Mouse (Mus musculus): ENCODE results near the gene Arfgef3. TPM values are rescaled to one million over a fixed set of nuclear protein-coding genes. Genes with fewer than 3 reads are reported as not detected.

Gene Arfgef3
- total and polyA plus RNA-seq, 2 experiments from 2014 or later, result 0.14 to 1.5 TPM

GRCm38 (mm10) chr10:18549321-18550216 lies 194.2 kb downstream of the Arfgef3 start:
- no peak overlapping the region for H3K9ac ChIP-seq (replicated peaks; ENCODE audit: low read depth, low read length)
- no peak overlapping the region for H3K27ac ChIP-seq (ENCODE audit: low read depth)
- 16% methylated on average over 35 of the region's 35 CpGs for WGBS
- peak overlapping the region; percentile 68 for H3K4me2 ChIP-seq (ENCODE audit: low read depth, low read length)
- no peaks in the 10 kb centered on the region for H3K27me3 ChIP-seq (ENCODE audit: control insufficient read depth, insufficient read depth, low read length)
- H3K36me3 ChIP-seq (replicated peaks; ENCODE audit: control insufficient read depth, insufficient read depth, low read length), result no peaks in the 10 kb centered on the region
- ATAC-seq (ENCODE audit: insufficient read depth, low read depth) (no peak), DNase-seq (ENCODE audit: low spot score) (no peak)
- no peaks in the 10 kb centered on the region for H3K9me3 ChIP-seq (replicated peaks; ENCODE audit: control insufficient read depth, low read length)
- 0 out of 2 replicates have a peak, but pooled peaks cover 8% of the 10 kb centered on the region for H3K4me1 ChIP-seq (ENCODE audit: control insufficient read depth, insufficient read depth)
- TF ChIP-seq CTCF (IDR thresholded peaks at IDR 0.05; ENCODE audit: low read depth) (no peak), EP300 (IDR thresholded peaks at IDR 0.05; ENCODE audit: low read depth) (no peak)
- peak overlapping the region; percentile 39 for H3K4me3 ChIP-seq (ENCODE audit: low read depth, low read length)

- Histone ChIP-seq H3K27me3 (ENCODE audit: control insufficient read depth, insufficient read depth, low read length) (no peaks in the 10 kb centered on the region), H3K9ac (replicated peaks; ENCODE audit: low read depth, low read length) (no peak overlapping the region), H3K36me3 (replicated peaks; ENCODE audit: control insufficient read depth, insufficient read depth, low read length) (no peaks in the 10 kb centered on the region), H3K9me3 (replicated peaks; ENCODE audit: control insufficient read depth, low read length) (no peaks in the 10 kb centered on the region), H3K27ac (ENCODE audit: low read depth) (no peak overlapping the region), H3K4me3 (ENCODE audit: low read depth, low read length) (no peak overlapping the region), H3K4me1 (ENCODE audit: control insufficient read depth, insufficient read depth) (0 out of 2 replicates have a peak, but pooled peaks cover 8% of the 10 kb centered on the region), H3K4me2 (ENCODE audit: low read depth, low read length) (no peak overlapping the region)
- 86% methylated on average over 4 of the region's 4 CpGs for whole genome bisulfite sequencing
- no peak for ATAC-seq (ENCODE audit: insufficient read depth, low read depth)
- DNase-seq (ENCODE audit: low spot score), result no peak
- no peak for TF ChIP-seq CTCF (IDR thresholded peaks at IDR 0.05; ENCODE audit: low read depth)
- no peak for TF ChIP-seq EP300 (IDR thresholded peaks at IDR 0.05; ENCODE audit: low read depth)
Observed at GRCm38 (mm10) chr10:18547381-18547780, 196.4 kb downstream of the Arfgef3 start.

GRCm38 (mm10) chr10:18545813-18546235 lies 197.9 kb downstream of the Arfgef3 start, which contains the start of gene Hebp2:
Hebp2 (minus strand) TSS chr10:18546076.
- Histone ChIP-seq H3K9me3 (replicated peaks; ENCODE audit: control insufficient read depth, low read length) (no peaks in the 10 kb centered on the region), H3K36me3 (replicated peaks; ENCODE audit: control insufficient read depth, insufficient read depth, low read length) (no peaks in the 10 kb centered on the region), H3K4me1 (ENCODE audit: control insufficient read depth, insufficient read depth) (0 out of 2 replicates have a peak, but pooled peaks cover 8% of the 10 kb centered on the region), H3K4me3 (ENCODE audit: low read depth, low read length) (peak within 1 kb of the TSS; percentile 55), H3K27me3 (ENCODE audit: control insufficient read depth, insufficient read depth, low read length) (no peaks in the 10 kb centered on the region), H3K27ac (ENCODE audit: low read depth) (no peak within 1 kb of the TSS), H3K4me2 (ENCODE audit: low read depth, low read length) (peak within 1 kb of the TSS; percentile 82), H3K9ac (replicated peaks; ENCODE audit: low read depth, low read length) (peak within 1 kb of the TSS; percentile 63)
- TF ChIP-seq EP300 (IDR thresholded peaks at IDR 0.05; ENCODE audit: low read depth), result no peak
- peak; percentile 60 for TF ChIP-seq CTCF (IDR thresholded peaks at IDR 0.05; ENCODE audit: low read depth)
- ATAC-seq (ENCODE audit: insufficient read depth, low read depth) (peak; percentile 79), DNase-seq (ENCODE audit: low spot score) (peak; percentile 36)
- 0% methylated on average over 22 of the region's 22 CpGs for WGBS

- H3K9me3 ChIP-seq (replicated peaks; ENCODE audit: control insufficient read depth, low read length), result no peaks in the 10 kb centered on the region
- H3K27ac ChIP-seq (ENCODE audit: low read depth), result no peak overlapping the region
- H3K9ac ChIP-seq (replicated peaks; ENCODE audit: low read depth, low read length), result peak overlapping the region; percentile 63
- ATAC-seq (ENCODE audit: insufficient read depth, low read depth) (peak; percentile 21; the same call in 1 of the 2 replicates), DNase-seq (ENCODE audit: low spot score) (no peak)
- H3K4me3 ChIP-seq (ENCODE audit: low read depth, low read length), result peak overlapping the region; percentile 55
- no peaks in the 10 kb centered on the region for H3K27me3 ChIP-seq (ENCODE audit: control insufficient read depth, insufficient read depth, low read length)
- no peaks in the 10 kb centered on the region for H3K36me3 ChIP-seq (replicated peaks; ENCODE audit: control insufficient read depth, insufficient read depth, low read length)
- 0 out of 2 replicates have a peak, but pooled peaks cover 8% of the 10 kb centered on the region for H3K4me1 ChIP-seq (ENCODE audit: control insufficient read depth, insufficient read depth)
- H3K4me2 ChIP-seq (ENCODE audit: low read depth, low read length), result peak overlapping the region; percentile 82
- WGBS, result 4% methylated on average over 13 of the region's 13 CpGs
- TF ChIP-seq EP300 (IDR thresholded peaks at IDR 0.05; ENCODE audit: low read depth) (no peak), CTCF (IDR thresholded peaks at IDR 0.05; ENCODE audit: low read depth) (no peak)
Observed at GRCm38 (mm10) chr10:18545309-18545708, 198.4 kb downstream of the Arfgef3 start.

- TF ChIP-seq EP300 (IDR thresholded peaks at IDR 0.05; ENCODE audit: low read depth) (no peak), CTCF (IDR thresholded peaks at IDR 0.05; ENCODE audit: low read depth) (no peak)
- no peak overlapping the region for H3K4me3 ChIP-seq (ENCODE audit: low read depth, low read length)
- no peak overlapping the region for H3K9ac ChIP-seq (replicated peaks; ENCODE audit: low read depth, low read length)
- peaks cover 18% of the 10 kb centered on the region for H3K36me3 ChIP-seq (replicated peaks; ENCODE audit: control insufficient read depth, insufficient read depth, low read length)
- DNase-seq (ENCODE audit: low spot score) (no peak), ATAC-seq (ENCODE audit: insufficient read depth, low read depth) (no peak)
- H3K9me3 ChIP-seq (replicated peaks; ENCODE audit: control insufficient read depth, low read length), result no peaks in the 10 kb centered on the region
- no peaks in the 10 kb centered on the region for H3K4me1 ChIP-seq (ENCODE audit: control insufficient read depth, insufficient read depth)
- no peak overlapping the region for H3K27ac ChIP-seq (ENCODE audit: low read depth)
- 84% methylated on average over 2 of the region's 2 CpGs for WGBS
- H3K4me2 ChIP-seq (ENCODE audit: low read depth, low read length), result no peak overlapping the region
- H3K27me3 ChIP-seq (ENCODE audit: control insufficient read depth, insufficient read depth, low read length), result no peaks in the 10 kb centered on the region
Observed at GRCm38 (mm10) chr10:18536889-18537288, 206.9 kb downstream of the Arfgef3 start.
